Mouse (Mus musculus) myocyte (in vitro differentiated cells): ENCODE data around the gene Hsd3b2.

ENCODE experiments used
- CEBPB ChIP-seq: IDR thresholded peaks from 2 replicates; pipeline ENCODE4 v1.6.1; 2011; ENCODE audit warnings: mild to moderate bottlenecking, moderate library complexity; ENCODE audit not compliant: poor library complexity, insufficient read depth, severe bottlenecking
- E2F4 ChIP-seq: IDR thresholded peaks from one replicate; pipeline ENCODE4 v1.6.1; 2011; ENCODE audit warnings: mild to moderate bottlenecking, control low read depth, moderate library complexity; ENCODE audit not compliant: insufficient read depth
- MAX ChIP-seq: IDR thresholded peaks from one replicate; pipeline ENCODE4 v1.6.1; 2011; ENCODE audit warnings: low read depth, mild to moderate bottlenecking, control low read depth
- POLR2A ChIP-seq: IDR thresholded peaks from one replicate; pipeline ENCODE4 v1.6.1; 2011; ENCODE audit warnings: low read depth, mild to moderate bottlenecking, control low read depth, moderate library complexity; ENCODE audit not compliant: insufficient read length
- REST ChIP-seq: IDR thresholded peaks from one replicate; pipeline ENCODE4 v1.6.1; 2011; ENCODE audit warnings: mild to moderate bottlenecking, control low read depth, moderate library complexity; ENCODE audit not compliant: insufficient read depth, insufficient read length
- SRF ChIP-seq: IDR thresholded peaks from one replicate; pipeline ENCODE4 v1.6.1; 2011; ENCODE audit warnings: low read depth; ENCODE audit not compliant: control insufficient read depth, insufficient read length
- TCF12 ChIP-seq: IDR thresholded peaks from one replicate; pipeline ENCODE4 v1.6.1; 2011; ENCODE audit warnings: mild to moderate bottlenecking, control low read depth; ENCODE audit not compliant: poor library complexity, insufficient read depth, severe bottlenecking
- USF1 ChIP-seq: IDR thresholded peaks from one replicate; pipeline ENCODE4 v1.6.1; 2011; ENCODE audit warnings: low read depth, mild to moderate bottlenecking, control low read depth, moderate library complexity

GRCm38 (mm10) chr3:98720740-98721139, 3.6 kb downstream of the Hsd3b2 start:
- TF ChIP-seq CEBPB (no peak), POLR2A (no peak), SRF (no peak), MAX (no peak), TCF12 (no peak), E2F4 (no peak), REST (no peak), USF1 (no peak)
